Mouse (Mus musculus): Measurements from ENCODE around the gene Dram1. TPM values are rescaled to one million over a fixed set of nuclear protein-coding genes. Genes with fewer than 3 reads are reported as not detected.

Gene Dram1
- polyA plus RNA-seq, 1 experiment from 2014 or later: 0.48 TPM

- no peak overlapping the region for H3K9ac ChIP-seq (ENCODE audit: low read length)
- no peak overlapping the region for H3K27ac ChIP-seq (replicated peaks; ENCODE audit: low read depth, low read length)
- no peaks in the 10 kb centered on the region for H3K27me3 ChIP-seq (ENCODE audit: control insufficient read depth, insufficient read depth, low read length)
- WGBS: 83% methylated on average over 9 of the region's 9 CpGs
- no peak for DNase-seq (ENCODE audit: low spot score)
- no peak overlapping the region for H3K4me2 ChIP-seq (ENCODE audit: low read depth, severe bottlenecking)
- H3K36me3 ChIP-seq (ENCODE audit: control insufficient read depth, insufficient read depth, low read length): no peaks in the 10 kb centered on the region
- 0 out of 2 replicates have a peak, but pooled peaks cover 5% of the 10 kb centered on the region for H3K4me1 ChIP-seq (ENCODE audit: control insufficient read depth, insufficient read depth, low read length)
- no peak for ATAC-seq (ENCODE audit: insufficient number of reproducible peaks, low FRiP score, low TSS enrichment, low read depth)
- H3K9me3 ChIP-seq (ENCODE audit: control insufficient read depth, low read length): no peaks in the 10 kb centered on the region
- no peak overlapping the region for H3K4me3 ChIP-seq (ENCODE audit: low read depth, low read length)
Observed at GRCm38 (mm10) chr10:88392181-88392847, 13.4 kb upstream of the Dram1 start.

- ATAC-seq (ENCODE audit: insufficient number of reproducible peaks, low FRiP score, low TSS enrichment, low read depth) (no peak), DNase-seq (ENCODE audit: low spot score) (no peak)
- Histone ChIP-seq H3K4me1 (ENCODE audit: control insufficient read depth, insufficient read depth, low read length) (0 out of 2 replicates have a peak, but pooled peaks cover 5% of the 10 kb centered on the region), H3K27me3 (ENCODE audit: control insufficient read depth, insufficient read depth, low read length) (no peaks in the 10 kb centered on the region), H3K4me3 (ENCODE audit: low read depth, low read length) (no peak overlapping the region), H3K4me2 (ENCODE audit: low read depth, severe bottlenecking) (no peak overlapping the region), H3K9me3 (ENCODE audit: control insufficient read depth, low read length) (no peaks in the 10 kb centered on the region), H3K27ac (replicated peaks; ENCODE audit: low read depth, low read length) (no peak overlapping the region), H3K9ac (ENCODE audit: low read length) (no peak overlapping the region), H3K36me3 (ENCODE audit: control insufficient read depth, insufficient read depth, low read length) (no peaks in the 10 kb centered on the region)
- 90% methylated on average over 9 of the region's 9 CpGs for WGBS
Observed at GRCm38 (mm10) chr10:88391495-88391894, 12.6 kb upstream of the Dram1 start.

- 46% methylated on average over 10 of the region's 10 CpGs for WGBS
- no peaks in the 10 kb centered on the region for H3K27me3 ChIP-seq (ENCODE audit: control insufficient read depth, insufficient read depth, low read length)
- H3K9ac ChIP-seq (ENCODE audit: low read length): no peak overlapping the region
- H3K4me3 ChIP-seq (ENCODE audit: low read depth, low read length): no peak overlapping the region
- no peak overlapping the region for H3K27ac ChIP-seq (replicated peaks; ENCODE audit: low read depth, low read length)
- 0 out of 2 replicates have a peak, but pooled peaks cover 5% of the 10 kb centered on the region for H3K4me1 ChIP-seq (ENCODE audit: control insufficient read depth, insufficient read depth, low read length)
- H3K4me2 ChIP-seq (ENCODE audit: low read depth, severe bottlenecking): no peak overlapping the region
- H3K9me3 ChIP-seq (ENCODE audit: control insufficient read depth, low read length): no peaks in the 10 kb centered on the region
- ATAC-seq (ENCODE audit: insufficient number of reproducible peaks, low FRiP score, low TSS enrichment, low read depth): no peak
- no peaks in the 10 kb centered on the region for H3K36me3 ChIP-seq (ENCODE audit: control insufficient read depth, insufficient read depth, low read length)
- no peak for DNase-seq (ENCODE audit: low spot score)
Observed at GRCm38 (mm10) chr10:88390096-88390790, 11.4 kb upstream of the Dram1 start.

GRCm38 (mm10) chr10:88389576-88389975 is 10.7 kb upstream of the Dram1 start:
- DNase-seq (ENCODE audit: low spot score): no peak
- Histone ChIP-seq H3K27me3 (ENCODE audit: control insufficient read depth, insufficient read depth, low read length) (no peaks in the 10 kb centered on the region), H3K4me2 (ENCODE audit: low read depth, severe bottlenecking) (no peak overlapping the region), H3K4me3 (ENCODE audit: low read depth, low read length) (no peak overlapping the region), H3K4me1 (ENCODE audit: control insufficient read depth, insufficient read depth, low read length) (0 out of 2 replicates have a peak, but pooled peaks cover 5% of the 10 kb centered on the region), H3K36me3 (ENCODE audit: control insufficient read depth, insufficient read depth, low read length) (no peaks in the 10 kb centered on the region), H3K9ac (ENCODE audit: low read length) (no peak overlapping the region), H3K9me3 (ENCODE audit: control insufficient read depth, low read length) (no peaks in the 10 kb centered on the region), H3K27ac (replicated peaks; ENCODE audit: low read depth, low read length) (no peak overlapping the region)
- 18% methylated on average over 4 of the region's 4 CpGs for WGBS
- no peak for ATAC-seq (ENCODE audit: insufficient number of reproducible peaks, low FRiP score, low TSS enrichment, low read depth)

GRCm38 (mm10) chr10:88386251-88386650 is 7.4 kb upstream of the Dram1 start:
- Histone ChIP-seq H3K27ac (replicated peaks; ENCODE audit: low read depth, low read length) (no peak overlapping the region), H3K4me1 (ENCODE audit: control insufficient read depth, insufficient read depth, low read length) (0 out of 2 replicates have a peak, but pooled peaks cover 5% of the 10 kb centered on the region), H3K9me3 (ENCODE audit: control insufficient read depth, low read length) (no peaks in the 10 kb centered on the region), H3K9ac (ENCODE audit: low read length) (no peak overlapping the region), H3K36me3 (ENCODE audit: control insufficient read depth, insufficient read depth, low read length) (no peaks in the 10 kb centered on the region), H3K27me3 (ENCODE audit: control insufficient read depth, insufficient read depth, low read length) (no peaks in the 10 kb centered on the region), H3K4me2 (ENCODE audit: low read depth, severe bottlenecking) (no peak overlapping the region), H3K4me3 (ENCODE audit: low read depth, low read length) (no peak overlapping the region)
- 87% methylated on average over 6 of the region's 6 CpGs for WGBS
- ATAC-seq (ENCODE audit: insufficient number of reproducible peaks, low FRiP score, low TSS enrichment, low read depth) (no peak), DNase-seq (ENCODE audit: low spot score) (no peak)

- no peak overlapping the region for H3K27ac ChIP-seq (replicated peaks; ENCODE audit: low read depth, low read length)
- H3K4me1 ChIP-seq (ENCODE audit: control insufficient read depth, insufficient read depth, low read length): peaks cover 8% of the 10 kb centered on the region; the same call in 1 of the 2 replicates
- no peaks in the 10 kb centered on the region for H3K36me3 ChIP-seq (ENCODE audit: control insufficient read depth, insufficient read depth, low read length)
- H3K9me3 ChIP-seq (ENCODE audit: control insufficient read depth, low read length): no peaks in the 10 kb centered on the region
- DNase-seq (ENCODE audit: low spot score): no peak
- no peak overlapping the region for H3K9ac ChIP-seq (ENCODE audit: low read length)
- ATAC-seq (ENCODE audit: insufficient number of reproducible peaks, low FRiP score, low TSS enrichment, low read depth): no peak
- no peak overlapping the region for H3K4me2 ChIP-seq (ENCODE audit: low read depth, severe bottlenecking)
- no peak overlapping the region for H3K4me3 ChIP-seq (ENCODE audit: low read depth, low read length)
- no peaks in the 10 kb centered on the region for H3K27me3 ChIP-seq (ENCODE audit: control insufficient read depth, insufficient read depth, low read length)
- WGBS: 72% methylated on average over 6 of the region's 6 CpGs
Observed at GRCm38 (mm10) chr10:88385758-88386157, 6.9 kb upstream of the Dram1 start.

- Histone ChIP-seq H3K4me2 (ENCODE audit: low read depth, severe bottlenecking) (no peak overlapping the region), H3K27me3 (ENCODE audit: control insufficient read depth, insufficient read depth, low read length) (no peaks in the 10 kb centered on the region), H3K27ac (replicated peaks; ENCODE audit: low read depth, low read length) (no peak overlapping the region), H3K4me1 (ENCODE audit: control insufficient read depth, insufficient read depth, low read length) (peaks cover 9% of the 10 kb centered on the region; the same call in 1 of the 2 replicates), H3K9me3 (ENCODE audit: control insufficient read depth, low read length) (no peaks in the 10 kb centered on the region), H3K4me3 (ENCODE audit: low read depth, low read length) (no peak overlapping the region), H3K9ac (ENCODE audit: low read length) (no peak overlapping the region), H3K36me3 (ENCODE audit: control insufficient read depth, insufficient read depth, low read length) (no peaks in the 10 kb centered on the region)
- ATAC-seq (ENCODE audit: insufficient number of reproducible peaks, low FRiP score, low TSS enrichment, low read depth) (no peak), DNase-seq (ENCODE audit: low spot score) (no peak)
- WGBS: 92% methylated on average over 11 of the region's 11 CpGs
Observed at GRCm38 (mm10) chr10:88385290-88385689, 6.4 kb upstream of the Dram1 start.

GRCm38 (mm10) chr10:88384081-88384480 is 5.2 kb upstream of the Dram1 start:
- Histone ChIP-seq H3K9ac (ENCODE audit: low read length) (no peak overlapping the region), H3K4me3 (ENCODE audit: low read depth, low read length) (no peak overlapping the region), H3K27me3 (ENCODE audit: control insufficient read depth, insufficient read depth, low read length) (no peaks in the 10 kb centered on the region), H3K4me2 (ENCODE audit: low read depth, severe bottlenecking) (no peak overlapping the region), H3K4me1 (ENCODE audit: control insufficient read depth, insufficient read depth, low read length) (peaks cover 6% of the 10 kb centered on the region), H3K9me3 (ENCODE audit: control insufficient read depth, low read length) (no peaks in the 10 kb centered on the region), H3K27ac (replicated peaks; ENCODE audit: low read depth, low read length) (no peak overlapping the region), H3K36me3 (ENCODE audit: control insufficient read depth, insufficient read depth, low read length) (no peaks in the 10 kb centered on the region)
- 61% methylated on average over 5 of the region's 5 CpGs for WGBS
- DNase-seq (ENCODE audit: low spot score) (no peak), ATAC-seq (ENCODE audit: insufficient number of reproducible peaks, low FRiP score, low TSS enrichment, low read depth) (no peak)

Data from limb, embryonic 11.5 days (tissue).